Mouse (Mus musculus): ENCODE measurements around the gene Ppp1r2. TPM values are rescaled to one million over a fixed set of nuclear protein-coding genes. Genes with fewer than 3 reads are reported as not detected.

The Ppp1r2 gene
- total RNA-seq, 2 experiments from 2014 or later: 92.8 to 107 TPM

DNA sequence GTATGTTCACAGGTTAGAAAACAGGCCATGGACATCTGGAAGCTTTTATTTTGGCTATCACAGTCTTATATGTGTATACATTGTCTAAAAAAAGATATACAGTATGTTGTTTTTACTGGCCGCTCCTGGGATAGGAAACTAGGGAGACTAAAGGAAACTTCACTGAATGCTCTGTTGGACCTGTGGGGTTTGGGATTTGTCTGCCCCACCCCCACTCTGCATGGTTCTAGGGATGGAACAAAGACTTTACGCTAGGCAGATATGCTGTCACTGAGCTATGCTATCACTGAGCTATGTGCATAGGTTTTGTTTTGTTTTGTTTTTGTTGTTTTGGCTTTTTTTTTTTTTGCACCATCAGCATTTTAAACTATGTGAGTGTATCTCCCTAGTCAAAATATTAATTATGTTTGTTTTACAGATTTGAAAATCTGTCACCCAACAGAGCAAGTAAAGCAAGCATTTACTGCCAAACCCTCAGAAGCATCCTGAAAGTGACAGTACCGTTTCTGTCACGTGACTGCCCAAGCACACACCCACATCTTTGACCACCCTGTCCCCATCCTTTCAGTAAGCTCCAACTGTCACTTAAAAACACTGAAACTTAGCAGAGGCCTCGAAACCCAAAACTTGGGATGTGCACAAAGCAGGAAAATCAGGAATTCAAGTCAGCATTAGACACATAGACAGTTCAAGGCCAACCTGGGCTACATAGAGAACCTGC, 30.3 kb upstream of the Ppp1r2 start:
- intact Hi-C loops (cut with DNase I): no loop called here
- Histone ChIP-seq H3K4me3 (no peak overlapping the region), H3K27ac (no peak overlapping the region)
- no peak for TF ChIP-seq CTCF (IDR thresholded peaks at IDR 0.05)
- no peak for DNase-seq (ENCODE audit: extremely low spot score in 1 of 2, low spot score in 2 of 2)

DNA sequence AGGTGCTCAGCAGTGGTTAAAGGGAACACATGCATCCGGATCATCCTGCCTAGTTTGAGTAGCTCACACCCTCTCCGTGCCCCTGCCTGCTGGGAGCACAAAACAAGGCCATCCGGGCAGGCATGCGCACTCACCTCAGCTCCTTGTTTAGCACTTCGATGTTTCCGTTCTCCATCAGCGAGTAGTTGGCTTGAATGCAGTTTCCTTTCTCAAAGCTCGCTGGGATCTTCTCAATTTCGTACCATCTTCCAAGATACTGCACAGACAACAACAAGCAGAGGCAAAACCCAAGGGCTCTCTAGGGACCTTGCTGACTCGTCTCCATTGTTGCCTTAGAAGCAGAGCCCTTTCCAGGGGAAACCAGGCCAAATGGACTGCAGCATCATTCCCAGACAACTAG, 28.2 kb upstream of the Ppp1r2 start:
- no peak for DNase-seq (ENCODE audit: extremely low spot score in 1 of 2, low spot score in 2 of 2)
- intact Hi-C loops (cut with DNase I): no loop called here
- no peak for TF ChIP-seq CTCF (IDR thresholded peaks at IDR 0.05)

DNA sequence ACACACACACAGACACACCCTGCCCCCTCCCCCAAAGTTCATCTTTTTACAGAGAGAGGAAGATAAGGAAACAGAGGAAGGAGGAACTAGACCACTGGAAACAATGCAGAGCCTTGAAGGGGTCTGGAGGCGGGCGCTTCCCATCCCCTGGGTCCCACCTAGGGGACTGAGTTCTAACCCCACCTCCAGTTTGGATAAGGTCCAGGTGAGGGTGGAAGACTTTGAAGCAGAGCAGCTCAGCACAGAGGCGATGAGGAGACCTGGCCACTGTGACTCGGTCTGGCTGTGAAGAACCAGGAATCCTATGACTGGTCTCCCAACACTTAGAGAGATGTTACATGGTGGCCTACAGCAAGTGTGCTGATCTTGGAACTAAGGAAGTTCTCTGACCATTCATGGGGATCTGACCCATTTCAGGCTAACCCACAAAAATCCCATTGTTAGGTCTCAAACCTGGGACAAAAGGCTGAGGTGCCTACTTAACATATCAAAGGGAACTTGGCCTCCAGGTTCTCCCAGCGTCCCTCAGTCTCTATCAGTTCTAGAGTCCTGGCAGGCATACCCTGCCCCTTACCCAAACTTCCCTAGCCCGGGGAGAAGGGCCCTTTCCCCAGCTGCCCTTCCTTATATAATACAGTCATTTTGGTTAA, 25.9 kb upstream of the Ppp1r2 start:
- TF ChIP-seq CTCF (IDR thresholded peaks at IDR 0.05): no peak
- DNase-seq (ENCODE audit: extremely low spot score in 1 of 2, low spot score in 2 of 2): no peak
- no peak overlapping the region for H3K4me3 ChIP-seq
- intact Hi-C loops (cut with DNase I): no loop called here
- H3K27ac ChIP-seq: no peak overlapping the region

More for the DNA sequence above, 28.2 kb upstream of the Ppp1r2 start:
- Histone ChIP-seq H3K4me3 (no peak overlapping the region), H3K27ac (no peak overlapping the region)

DNA sequence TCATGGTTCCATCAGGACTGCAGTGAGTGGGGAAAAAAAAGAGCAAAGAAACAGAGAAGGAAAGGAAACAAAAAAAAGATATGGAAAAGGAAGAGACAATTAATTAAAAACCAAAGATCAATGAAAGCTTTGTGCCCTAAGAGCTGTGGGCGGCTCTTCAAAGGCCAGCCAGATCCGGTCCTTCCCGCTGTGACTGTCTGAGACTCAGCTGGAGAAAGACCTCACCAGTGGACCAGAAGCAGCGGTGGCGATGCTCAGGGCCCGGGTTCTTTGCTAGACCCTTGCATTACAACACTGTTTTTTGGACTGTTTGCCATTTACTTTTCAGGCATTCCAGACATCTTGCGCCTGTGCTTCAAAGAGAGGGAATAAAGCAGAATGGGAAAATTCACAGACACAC, 25.4 kb upstream of the Ppp1r2 start:
- Histone ChIP-seq H3K27ac (no peak overlapping the region), H3K4me3 (no peak overlapping the region)
- no peak for DNase-seq (ENCODE audit: extremely low spot score in 1 of 2, low spot score in 2 of 2)
- intact Hi-C loops (cut with DNase I): no loop called here
- TF ChIP-seq CTCF (IDR thresholded peaks at IDR 0.05): no peak

DNA sequence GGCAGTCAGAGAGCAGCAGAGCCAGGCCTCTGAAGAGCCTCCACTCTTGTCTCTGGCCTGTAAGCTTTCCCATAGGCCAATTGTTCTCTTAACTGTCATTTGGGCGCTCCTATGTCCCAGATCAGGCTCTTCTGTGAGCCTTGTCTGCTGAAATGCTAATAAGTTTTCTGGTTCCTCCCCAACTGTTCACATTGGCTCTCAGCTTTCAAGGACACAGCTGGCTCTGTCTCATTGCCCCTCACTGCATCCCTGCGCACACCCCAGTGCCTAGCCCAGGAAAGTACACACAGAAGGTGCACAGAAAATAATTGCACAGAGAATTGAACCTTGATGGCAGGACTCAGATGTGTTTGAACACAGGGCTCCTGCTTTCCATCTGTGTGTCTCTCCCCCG, 24.9 kb upstream of the Ppp1r2 start:
- TF ChIP-seq CTCF (IDR thresholded peaks at IDR 0.05): no peak
- no peak overlapping the region for H3K27ac ChIP-seq
- intact Hi-C loops (cut with DNase I): no loop called here
- DNase-seq (ENCODE audit: extremely low spot score in 1 of 2, low spot score in 2 of 2): no peak
- no peak overlapping the region for H3K4me3 ChIP-seq

DNA sequence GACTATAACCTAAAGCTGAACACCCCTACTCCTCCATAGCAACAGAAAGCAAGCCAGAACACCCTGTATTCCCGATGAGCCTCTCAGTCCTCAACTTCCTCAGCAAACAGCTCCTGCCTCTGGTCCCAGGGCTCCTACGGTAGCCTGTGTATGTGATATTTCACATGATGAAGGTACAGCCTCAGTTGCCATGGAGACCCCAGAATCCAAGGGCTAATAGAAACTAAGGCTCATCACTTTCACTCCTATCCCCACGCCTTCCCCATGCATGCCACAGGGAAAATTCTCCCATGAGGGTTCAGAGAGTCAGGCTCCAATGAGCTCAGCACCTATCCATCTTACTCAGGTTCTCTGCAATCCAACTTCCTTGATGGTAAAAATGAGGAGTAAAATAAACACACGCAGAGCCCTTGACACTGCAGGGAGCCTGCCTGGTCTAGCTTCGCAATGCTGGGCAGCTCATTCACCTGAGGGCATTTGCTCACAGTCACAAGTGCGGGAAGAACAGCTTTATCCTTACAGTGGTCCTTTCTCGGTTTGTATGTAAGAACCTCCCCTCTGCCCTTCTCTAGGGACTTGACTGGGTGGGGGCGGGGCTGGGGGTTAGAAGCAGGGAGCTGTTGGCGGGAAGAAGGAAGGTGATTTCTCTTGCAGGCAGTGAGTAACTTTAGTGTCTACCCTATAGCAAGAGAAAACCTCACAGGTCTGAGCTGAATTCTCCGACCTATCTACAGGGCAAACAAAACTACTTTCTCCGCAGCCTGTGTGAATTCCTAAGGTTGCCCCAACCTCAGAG, 24.3 kb upstream of the Ppp1r2 start:
- intact Hi-C loops (cut with DNase I): no loop called here
- H3K27ac ChIP-seq: no peak overlapping the region

DNA sequence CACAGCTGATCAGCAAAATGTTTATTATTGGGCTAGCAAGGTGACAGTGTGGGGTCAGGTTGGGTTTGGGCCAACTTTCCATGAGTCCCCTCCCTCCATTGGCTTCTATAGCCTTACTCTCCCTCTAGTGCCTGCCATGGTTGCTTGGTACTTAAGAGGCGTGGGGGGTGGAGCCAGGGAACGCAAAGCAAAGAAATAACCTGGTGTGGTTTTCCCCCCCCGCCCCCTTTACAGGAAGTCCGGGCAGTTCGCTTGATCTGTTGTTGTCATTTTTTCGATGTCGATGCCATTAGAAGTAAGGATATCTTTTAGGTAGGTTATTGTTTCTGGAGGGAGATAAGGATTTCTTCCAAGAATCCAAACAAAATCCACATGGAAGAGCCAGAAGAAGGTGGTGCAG, 22.0 kb upstream of the Ppp1r2 start:
- no peak overlapping the region for H3K27ac ChIP-seq
- no peak for TF ChIP-seq CTCF (IDR thresholded peaks at IDR 0.05)
- no peak overlapping the region for H3K4me3 ChIP-seq
- DNase-seq (ENCODE audit: extremely low spot score in 1 of 2, low spot score in 2 of 2): no peak
- intact Hi-C loops (cut with DNase I): no loop called here

More for the DNA sequence above, 24.3 kb upstream of the Ppp1r2 start:
- TF ChIP-seq CTCF (IDR thresholded peaks at IDR 0.05): no peak
- no peak overlapping the region for H3K4me3 ChIP-seq
- DNase-seq (ENCODE audit: extremely low spot score in 1 of 2, low spot score in 2 of 2): no peak

DNA sequence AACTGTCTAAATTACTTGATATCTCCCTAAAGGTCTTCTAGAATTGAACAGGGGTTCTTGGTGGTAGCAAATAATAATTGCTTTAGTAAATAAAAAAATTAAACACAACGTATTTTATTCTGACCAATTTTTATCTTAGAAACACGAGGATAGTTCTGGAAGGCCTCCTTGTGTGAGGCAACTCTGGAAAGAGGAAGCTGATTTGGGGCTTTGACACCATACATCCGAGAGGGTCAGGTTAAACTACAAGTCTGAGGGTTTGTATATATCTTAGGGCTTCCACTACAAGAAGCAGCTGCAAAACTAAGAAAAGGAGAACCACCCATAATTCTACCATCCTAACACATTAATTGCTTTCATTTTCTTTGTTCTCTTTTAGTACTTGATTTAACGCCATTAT, 18.7 kb upstream of the Ppp1r2 start:
- DNase-seq (ENCODE audit: extremely low spot score in 1 of 2, low spot score in 2 of 2): no peak
- H3K27ac ChIP-seq: no peak overlapping the region
- no peak overlapping the region for H3K4me3 ChIP-seq
- TF ChIP-seq CTCF (IDR thresholded peaks at IDR 0.05): no peak
- intact Hi-C loops (cut with DNase I): no loop called here

DNA sequence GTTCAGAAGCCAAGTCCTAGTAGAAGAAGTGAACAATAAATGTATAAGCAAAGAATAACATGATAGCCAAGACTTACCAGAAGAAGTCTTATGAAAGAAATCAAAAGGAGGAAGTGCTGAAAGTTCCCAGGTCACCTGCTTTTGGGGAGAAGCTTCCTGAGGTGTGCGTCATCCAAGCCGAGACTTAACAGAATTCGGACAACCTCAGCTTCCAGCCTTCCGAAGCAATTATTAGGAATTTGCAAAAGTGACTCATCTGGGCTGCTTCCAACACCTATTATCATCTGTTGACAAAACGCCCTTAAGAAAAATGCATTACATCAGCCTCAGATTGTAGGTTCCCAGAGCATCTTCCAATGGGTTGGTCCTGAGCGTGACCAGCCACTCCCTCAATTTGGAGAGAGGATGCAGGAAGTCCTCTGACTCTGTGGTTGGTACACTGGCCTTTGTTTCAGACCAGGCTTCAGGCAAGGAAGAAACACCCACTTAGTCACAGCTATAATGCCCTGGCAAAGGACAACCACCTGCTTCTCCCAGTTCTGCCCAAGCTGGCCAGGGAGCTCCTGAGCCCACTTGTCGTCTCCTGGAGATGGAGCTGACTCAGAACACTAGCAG, 15.8 kb upstream of the Ppp1r2 start:
- intact Hi-C loops (cut with DNase I): no loop called here
- no peak overlapping the region for H3K4me3 ChIP-seq
- no peak for DNase-seq (ENCODE audit: extremely low spot score in 1 of 2, low spot score in 2 of 2)
- peak overlapping the region; percentile 78 for H3K27ac ChIP-seq
- no peak for TF ChIP-seq CTCF (IDR thresholded peaks at IDR 0.05)

DNA sequence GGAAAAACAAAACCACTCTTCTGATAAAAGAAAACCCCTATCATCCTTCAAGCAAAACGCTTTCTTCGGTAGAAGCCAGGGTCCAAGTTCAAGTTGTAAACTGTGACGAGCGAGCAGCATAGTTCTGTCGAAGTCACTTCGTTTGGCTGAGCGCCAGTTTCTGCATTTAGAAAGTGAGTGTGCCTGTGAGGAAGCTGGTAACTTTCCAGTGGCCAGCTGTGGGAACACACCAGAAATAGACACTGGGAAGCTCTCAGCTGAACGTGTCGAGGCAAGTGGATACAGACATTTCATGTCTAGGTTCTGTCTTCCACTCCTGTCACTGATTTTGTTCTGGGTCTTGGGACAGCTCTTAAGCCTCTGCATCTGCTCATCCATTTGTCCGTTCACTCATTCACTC, 15.2 kb upstream of the Ppp1r2 start:
- TF ChIP-seq CTCF (IDR thresholded peaks at IDR 0.05): no peak
- intact Hi-C loops (cut with DNase I): no loop called here
- H3K4me3 ChIP-seq: no peak overlapping the region
- peak overlapping the region; percentile 78 for H3K27ac ChIP-seq
- peak; percentile 71 to 74 for DNase-seq (ENCODE audit: extremely low spot score in 1 of 2, low spot score in 2 of 2)

DNA sequence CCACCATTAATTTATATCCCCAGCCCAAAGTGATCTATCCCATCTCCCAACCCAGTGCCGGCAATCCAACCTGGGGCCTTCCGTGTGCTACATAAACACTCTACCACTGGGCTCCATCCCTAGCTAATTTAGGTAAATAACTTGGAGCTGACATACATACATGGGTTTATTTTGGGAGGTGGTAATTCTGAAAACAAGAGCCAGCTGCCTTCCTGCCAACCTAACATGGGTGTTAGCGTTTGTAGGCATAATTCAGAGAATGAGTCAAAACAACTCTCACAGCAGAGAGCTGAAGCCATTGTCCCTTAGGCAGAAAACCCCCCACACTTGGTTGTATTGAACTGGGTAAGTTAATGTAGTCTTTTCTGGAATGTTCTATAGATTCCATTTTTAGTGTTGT, 12.6 kb upstream of the Ppp1r2 start:
- Histone ChIP-seq H3K4me3 (no peak overlapping the region), H3K27ac (peak overlapping the region; percentile 70)
- DNase-seq (ENCODE audit: extremely low spot score in 1 of 2, low spot score in 2 of 2): peak in 1 of 2 experiments; percentile 31
- no peak for TF ChIP-seq CTCF (IDR thresholded peaks at IDR 0.05)
- intact Hi-C loops (cut with DNase I): no loop called here
